ENCODE assay signal across 14 mouse cellular contexts in genomic region chr15:77849039-77849436, GRCm38 (mm10). TPM values are rescaled to one million over a fixed set of nuclear protein-coding genes. Genes with fewer than 3 reads are reported as not detected.
DNase-seq lines count a peak whose midpoint lies in the region; ATAC-seq and TF ChIP-seq lines count a peak whose summit lies in the region.
"Had no signal": no experiment of that assay in that cellular context is flagged by ENCODE, and none has a peak within 500 bp of the region (broad histone marks: within the 10 kb centered on the region; RNA-seq: fewer than 3 reads in every experiment).

No protein-coding gene starts in this region.

- peaks cover 3% of the 10 kb centered on the region; the same call in 1 of the 2 replicates for H3K9me3 ChIP-seq in forebrain, embryonic 10.5 days
- H3K9me3 ChIP-seq in forebrain, embryonic 15.5 days, result no peaks in the 10 kb centered on the region
- no peaks in the 10 kb centered on the region for H3K9me3 ChIP-seq in megakaryocyte, embryonic 14.5 days
- H3K9me3 ChIP-seq: liver, embryonic 12.5 days had no signal

- H3K27ac ChIP-seq in forebrain, embryonic 10.5 days, result 0 out of 2 replicates have a peak overlapping the region, but pooled peaks have one; percentile 3
- no peak overlapping the region for H3K27ac ChIP-seq in forebrain, embryonic 15.5 days (replicated peaks)
- H3K27ac ChIP-seq in bone marrow, adult 2 months (ENCODE audit: control insufficient read depth, insufficient read depth, low read depth, low read length, poor library complexity), result peak overlapping the region; percentile 89
- H3K27ac ChIP-seq: liver, embryonic 12.5 days had no signal

- no peak for TF ChIP-seq POLR2A in bone marrow, adult 2 months (IDR thresholded peaks at IDR 0.05; ENCODE audit: borderline replicate concordance, control insufficient read depth, low read depth, low read length)

- peaks cover 17% of the 10 kb centered on the region for H3K4me1 ChIP-seq in forebrain, embryonic 10.5 days
- no peaks in the 10 kb centered on the region for H3K4me1 ChIP-seq in forebrain, embryonic 15.5 days
- H3K4me1 ChIP-seq in megakaryocyte, embryonic 14.5 days, result peaks cover 95% of the 10 kb centered on the region
- peaks cover 19% of the 10 kb centered on the region for H3K4me1 ChIP-seq in bone marrow, adult 2 months (ENCODE audit: control insufficient read depth, insufficient read depth, low read length)

- ATAC-seq in forebrain, embryonic 15.5 days (replicated peaks), result no peak
- no peak for ATAC-seq in megakaryocyte, adult 5-6 weeks (ENCODE audit: poor library complexity, severe bottlenecking)
- ATAC-seq: liver, embryonic 12.5 days had no signal

- intact Hi-C loops in left cerebral cortex, postnatal 14 days (cut with DNase I), result no loop called here

- no peak for DNase-seq in forebrain, embryonic 10.5 days (ENCODE audit: extremely low spot score, low spot score)
- peak; percentile 52 for DNase-seq in lung, postnatal 10 days
- DNase-seq in left cerebral cortex, postnatal 14 days (ENCODE audit: low spot score in 2 of 2), result no peak
- no peak for DNase-seq in spleen, postnatal 36 days (ENCODE audit: low spot score in 2 of 2)
- DNase-seq: adrenal gland, adult 8-10 months; cerebellum, adult 2 months; gastrocnemius, postnatal 10 days; heart, postnatal 36 days; layer of hippocampus, adult 9-11 months had no signal

- no peaks in the 10 kb centered on the region for H3K27me3 ChIP-seq in forebrain, embryonic 10.5 days (ENCODE audit: poor library complexity, severe bottlenecking)
- no peaks in the 10 kb centered on the region for H3K27me3 ChIP-seq in forebrain, embryonic 15.5 days
- H3K27me3 ChIP-seq in megakaryocyte, embryonic 14.5 days (replicated peaks), result no peaks in the 10 kb centered on the region
- H3K27me3 ChIP-seq: liver, embryonic 12.5 days had no signal

- H3K4me2 ChIP-seq in forebrain, embryonic 15.5 days (replicated peaks), result no peak overlapping the region
- H3K4me2 ChIP-seq: liver, embryonic 12.5 days had no signal

- H3K4me3 ChIP-seq in forebrain, embryonic 10.5 days, result no peak overlapping the region
- no peak overlapping the region for H3K4me3 ChIP-seq in forebrain, embryonic 15.5 days
- peak overlapping the region; percentile 26 for H3K4me3 ChIP-seq in megakaryocyte, embryonic 14.5 days (replicated peaks)
- H3K4me3 ChIP-seq in bone marrow, adult 2 months (replicated peaks; ENCODE audit: control insufficient read depth, low read depth, low read length), result no peak overlapping the region
- H3K4me3 ChIP-seq: liver, embryonic 12.5 days had no signal

- no peaks in the 10 kb centered on the region for H3K36me3 ChIP-seq in forebrain, embryonic 10.5 days (replicated peaks)
- no peaks in the 10 kb centered on the region for H3K36me3 ChIP-seq in forebrain, embryonic 15.5 days
- peaks cover 9% of the 10 kb centered on the region for H3K36me3 ChIP-seq in megakaryocyte, embryonic 14.5 days (replicated peaks; ENCODE audit: low read length)
- H3K36me3 ChIP-seq: liver, embryonic 12.5 days had no signal

- WGBS in forebrain, embryonic 10.5 days, result 65% methylated on average over 5 of the region's 5 CpGs
- 61% methylated on average over 5 of the region's 5 CpGs for WGBS in forebrain, embryonic 15.5 days
- WGBS in bone marrow, adult 2 months, result 70% methylated on average over 5 of the region's 5 CpGs

- TF ChIP-seq CTCF in bone marrow, adult 2 months (IDR thresholded peaks at IDR 0.05; ENCODE audit: control insufficient read depth, insufficient read depth, low read length), result no peak

- no peak overlapping the region for H3K9ac ChIP-seq in forebrain, embryonic 15.5 days (replicated peaks)
- H3K9ac ChIP-seq: liver, embryonic 12.5 days had no signal

RNA-seq across cellular contexts. Expression of gene Myh9, which starts 7.1 kb away (rescaled TPM):
- polyA plus RNA-seq in forebrain, embryonic 10.5 days (2016; fragmentation: Nextera tagmentation; extraction: Ambion mirVana), result 35.6 and 36.8 TPM in 2 replicates
- polyA plus RNA-seq in forebrain, embryonic 15.5 days (2015; fragmentation: Nextera tagmentation; extraction: Ambion mirVana), result 12.3 and 12.4 TPM in 2 replicates
- 1,439 and 1,641 TPM in 2 replicates for polyA plus RNA-seq in megakaryocyte, embryonic 14.5 days (2012; ENCODE audit: insufficient read depth, low replicate concordance)
- 464 and 549 TPM in 2 replicates for total RNA-seq in megakaryocyte, adult 5-6 weeks (2015)
- total RNA-seq in megakaryocyte, adult 5-6 weeks (2017), result 759 and 878 TPM in 2 replicates
- polyA plus RNA-seq in bone marrow, adult 2 months (2011; ENCODE audit: insufficient read depth, insufficient read length, low replicate concordance, missing spikeins), result 264 and 399 TPM in 2 replicates
- total RNA-seq in left cerebral cortex, postnatal 14 days (2021), result 10 to 100 TPM; 70.3 to 73.8 TPM
